Mouse (Mus musculus): ENCODE results near the gene Gdpd1.

- TF ChIP-seq MAFK (IDR thresholded peaks at IDR 0.05; ENCODE audit: insufficient read depth, low read depth, low read length) (no peak), CHD2 (IDR thresholded peaks at IDR 0.05; ENCODE audit: low read depth, low read length) (no peak), ZNF384 (IDR thresholded peaks at IDR 0.05; ENCODE audit: low read depth, low read length) (no peak), HCFC1 (IDR thresholded peaks at IDR 0.05; ENCODE audit: borderline replicate concordance, insufficient read depth, low read length) (no peak), ZC3H11A (IDR thresholded peaks at IDR 0.05; ENCODE audit: borderline replicate concordance, low read depth, low read length) (no peak)
These were observed 47.6 kb downstream of the Gdpd1 start for GRCm38 (mm10) chr11:87026096-87026875.
